Mouse (Mus musculus): ENCODE results near the gene Gpr183. TPM values are rescaled to one million over a fixed set of nuclear protein-coding genes. Genes with fewer than 3 reads are reported as not detected.

Gpr183 gene
- polyA plus RNA-seq, 1 experiment from 2014 or later = 3.2 TPM

GRCm38 (mm10) chr14:121996786-121997185, 31.8 kb upstream of the Gpr183 start:
- ATAC-seq (ENCODE audit: borderline replicate concordance, extremely low read depth, low FRiP score, low TSS enrichment) = peak; percentile 37; the same call in 1 of the 2 replicates
- Histone ChIP-seq H3K27me3 (no peaks in the 10 kb centered on the region), H3K4me3 (no peak overlapping the region), H3K4me1 (peaks cover 6% of the 10 kb centered on the region; the same call in 1 of the 2 replicates), H3K36me3 (peaks cover 2% of the 10 kb centered on the region; the same call in 1 of the 2 replicates), H3K9ac (no peak overlapping the region), H3K9me3 (no peaks in the 10 kb centered on the region), H3K4me2 (no peak overlapping the region), H3K27ac (no peak overlapping the region)
- 79% methylated on average over 8 of the region's 8 CpGs for WGBS

- H3K9ac ChIP-seq = no peak overlapping the region
- peaks cover 2% of the 10 kb centered on the region; the same call in 1 of the 2 replicates for H3K36me3 ChIP-seq
- H3K4me1 ChIP-seq = peaks cover 6% of the 10 kb centered on the region; the same call in 1 of the 2 replicates
- H3K27ac ChIP-seq = no peak overlapping the region
- H3K9me3 ChIP-seq = no peaks in the 10 kb centered on the region
- 81% methylated on average over 1 of the region's 1 CpGs for WGBS
- no peak overlapping the region for H3K4me3 ChIP-seq
- no peaks in the 10 kb centered on the region for H3K27me3 ChIP-seq
- no peak for ATAC-seq (ENCODE audit: borderline replicate concordance, extremely low read depth, low FRiP score, low TSS enrichment)
- no peak overlapping the region for H3K4me2 ChIP-seq
Observed at GRCm38 (mm10) chr14:121995557-121995870, 30.5 kb upstream of the Gpr183 start.

GRCm38 (mm10) chr14:121994846-121995556, 30.0 kb upstream of the Gpr183 start:
- no peak overlapping the region for H3K4me3 ChIP-seq
- no peak overlapping the region for H3K27ac ChIP-seq
- H3K9ac ChIP-seq = no peak overlapping the region
- no peaks in the 10 kb centered on the region for H3K9me3 ChIP-seq
- no peak overlapping the region for H3K4me2 ChIP-seq
- no peaks in the 10 kb centered on the region for H3K27me3 ChIP-seq
- WGBS = 90% methylated on average over 7 of the region's 7 CpGs
- peaks cover 2% of the 10 kb centered on the region; the same call in 1 of the 2 replicates for H3K36me3 ChIP-seq
- peaks cover 6% of the 10 kb centered on the region; the same call in 1 of the 2 replicates for H3K4me1 ChIP-seq
- ATAC-seq (ENCODE audit: borderline replicate concordance, extremely low read depth, low FRiP score, low TSS enrichment) = no peak

GRCm38 (mm10) chr14:121994171-121994700, 29.2 kb upstream of the Gpr183 start:
- peaks cover 2% of the 10 kb centered on the region; the same call in 1 of the 2 replicates for H3K36me3 ChIP-seq
- ATAC-seq (ENCODE audit: borderline replicate concordance, extremely low read depth, low FRiP score, low TSS enrichment) = no peak
- H3K4me1 ChIP-seq = peaks cover 6% of the 10 kb centered on the region; the same call in 1 of the 2 replicates
- no peaks in the 10 kb centered on the region for H3K27me3 ChIP-seq
- no peaks in the 10 kb centered on the region for H3K9me3 ChIP-seq
- no peak overlapping the region for H3K4me2 ChIP-seq
- 91% methylated on average over 17 of the region's 17 CpGs for WGBS
- H3K4me3 ChIP-seq = no peak overlapping the region
- H3K27ac ChIP-seq = no peak overlapping the region
- no peak overlapping the region for H3K9ac ChIP-seq

- Histone ChIP-seq H3K4me3 (no peak overlapping the region), H3K4me1 (peaks cover 6% of the 10 kb centered on the region; the same call in 1 of the 2 replicates), H3K9ac (no peak overlapping the region), H3K27me3 (no peaks in the 10 kb centered on the region), H3K9me3 (no peaks in the 10 kb centered on the region), H3K4me2 (no peak overlapping the region), H3K27ac (no peak overlapping the region), H3K36me3 (peaks cover 2% of the 10 kb centered on the region; the same call in 1 of the 2 replicates)
- ATAC-seq (ENCODE audit: borderline replicate concordance, extremely low read depth, low FRiP score, low TSS enrichment) = no peak
- 83% methylated on average over 4 of the region's 4 CpGs for WGBS
Observed at GRCm38 (mm10) chr14:121993616-121994015, 28.6 kb upstream of the Gpr183 start.

- Histone ChIP-seq H3K27me3 (no peaks in the 10 kb centered on the region), H3K36me3 (peaks cover 2% of the 10 kb centered on the region; the same call in 1 of the 2 replicates), H3K9ac (no peak overlapping the region), H3K4me2 (no peak overlapping the region), H3K9me3 (no peaks in the 10 kb centered on the region), H3K4me1 (peaks cover 6% of the 10 kb centered on the region; the same call in 1 of the 2 replicates), H3K27ac (no peak overlapping the region), H3K4me3 (no peak overlapping the region)
- ATAC-seq (ENCODE audit: borderline replicate concordance, extremely low read depth, low FRiP score, low TSS enrichment) = 0 out of 2 replicates have a peak, but pooled peaks have one; percentile 29
- WGBS = 81% methylated on average over 13 of the region's 13 CpGs
Observed at GRCm38 (mm10) chr14:121992395-121993280, 27.6 kb upstream of the Gpr183 start.

- Histone ChIP-seq H3K9me3 (no peaks in the 10 kb centered on the region), H3K27ac (no peak overlapping the region), H3K27me3 (no peaks in the 10 kb centered on the region), H3K4me3 (no peak overlapping the region), H3K36me3 (peaks cover 2% of the 10 kb centered on the region; the same call in 1 of the 2 replicates), H3K4me1 (peaks cover 4% of the 10 kb centered on the region; the same call in 1 of the 2 replicates), H3K4me2 (no peak overlapping the region), H3K9ac (no peak overlapping the region)
- ATAC-seq (ENCODE audit: borderline replicate concordance, extremely low read depth, low FRiP score, low TSS enrichment) = no peak
Observed at GRCm38 (mm10) chr14:121991921-121992320, 26.9 kb upstream of the Gpr183 start.

- peaks cover 2% of the 10 kb centered on the region; the same call in 1 of the 2 replicates for H3K36me3 ChIP-seq
- no peak for ATAC-seq (ENCODE audit: borderline replicate concordance, extremely low read depth, low FRiP score, low TSS enrichment)
- H3K4me3 ChIP-seq = no peak overlapping the region
- H3K4me1 ChIP-seq = no peaks in the 10 kb centered on the region
- no peaks in the 10 kb centered on the region for H3K27me3 ChIP-seq
- no peaks in the 10 kb centered on the region for H3K9me3 ChIP-seq
- H3K27ac ChIP-seq = no peak overlapping the region
- no peak overlapping the region for H3K9ac ChIP-seq
- no peak overlapping the region for H3K4me2 ChIP-seq
- WGBS = 82% methylated on average over 6 of the region's 6 CpGs
Observed at GRCm38 (mm10) chr14:121990897-121991296, 25.9 kb upstream of the Gpr183 start.

- no peaks in the 10 kb centered on the region for H3K4me1 ChIP-seq
- no peaks in the 10 kb centered on the region for H3K9me3 ChIP-seq
- ATAC-seq (ENCODE audit: borderline replicate concordance, extremely low read depth, low FRiP score, low TSS enrichment) = no peak
- no peaks in the 10 kb centered on the region for H3K27me3 ChIP-seq
- H3K9ac ChIP-seq = no peak overlapping the region
- no peaks in the 10 kb centered on the region; the same call in 1 of the 2 replicates for H3K36me3 ChIP-seq
- WGBS = 91% methylated on average over 3 of the region's 3 CpGs
- H3K27ac ChIP-seq = no peak overlapping the region
- H3K4me3 ChIP-seq = no peak overlapping the region
- H3K4me2 ChIP-seq = no peak overlapping the region
Observed at GRCm38 (mm10) chr14:121989869-121990268, 24.9 kb upstream of the Gpr183 start.

- 84% methylated on average over 3 of the region's 3 CpGs for WGBS
- no peaks in the 10 kb centered on the region; the same call in 1 of the 2 replicates for H3K36me3 ChIP-seq
- no peak overlapping the region for H3K9ac ChIP-seq
- H3K4me2 ChIP-seq = no peak overlapping the region
- H3K27me3 ChIP-seq = no peaks in the 10 kb centered on the region
- no peaks in the 10 kb centered on the region for H3K4me1 ChIP-seq
- no peaks in the 10 kb centered on the region for H3K9me3 ChIP-seq
- no peak for ATAC-seq (ENCODE audit: borderline replicate concordance, extremely low read depth, low FRiP score, low TSS enrichment)
- no peak overlapping the region for H3K27ac ChIP-seq
- H3K4me3 ChIP-seq = no peak overlapping the region
Observed at GRCm38 (mm10) chr14:121989331-121989730, 24.3 kb upstream of the Gpr183 start.

- H3K27ac ChIP-seq = no peak overlapping the region
- ATAC-seq (ENCODE audit: borderline replicate concordance, extremely low read depth, low FRiP score, low TSS enrichment) = no peak
Observed at GRCm38 (mm10) chr14:121987691-121988090, 22.7 kb upstream of the Gpr183 start.

More at GRCm38 (mm10) chr14:121987691-121988090, 22.7 kb upstream of the Gpr183 start:
- Histone ChIP-seq H3K36me3 (no peaks in the 10 kb centered on the region), H3K4me1 (peaks cover 10% of the 10 kb centered on the region; the same call in 1 of the 2 replicates), H3K27me3 (no peaks in the 10 kb centered on the region), H3K4me3 (no peak overlapping the region), H3K9me3 (no peaks in the 10 kb centered on the region), H3K4me2 (no peak overlapping the region), H3K9ac (no peak overlapping the region)
- WGBS = 74% methylated on average over 4 of the region's 4 CpGs

All from lung, embryonic 15.5 days (tissue).